Mouse (Mus musculus) right cerebral cortex, postnatal 4 days (tissue): Measurements from ENCODE around the gene Tbc1d8.

Source experiments
- DNase-seq: peaks from one replicate; pipeline ENCODE4 v3.0.0-alpha.2; 2022

Tbc1d8 gene

GRCm38 (mm10) chr1:39393217-39393867 is 85.2 kb downstream of the Tbc1d8 start:
- DNase-seq: no peak

GRCm38 (mm10) chr1:39392189-39392588 is 86.4 kb downstream of the Tbc1d8 start:
- peak; percentile 81 for DNase-seq

- DNase-seq: no peak
These were observed 86.9 kb downstream of the Tbc1d8 start for GRCm38 (mm10) chr1:39391652-39392051.

- DNase-seq: no peak
These were observed 89.2 kb downstream of the Tbc1d8 start for GRCm38 (mm10) chr1:39389338-39389737.

- no peak for DNase-seq
These were observed 90.4 kb downstream of the Tbc1d8 start for GRCm38 (mm10) chr1:39388163-39388562.

- no peak for DNase-seq
These were observed 91.1 kb downstream of the Tbc1d8 start for GRCm38 (mm10) chr1:39387497-39387896.

- no peak for DNase-seq
These were observed 92.1 kb downstream of the Tbc1d8 start for GRCm38 (mm10) chr1:39386456-39386855.

- no peak for DNase-seq
These were observed 93.6 kb downstream of the Tbc1d8 start for GRCm38 (mm10) chr1:39384914-39385313.

GRCm38 (mm10) chr1:39381017-39381416 is 97.5 kb downstream of the Tbc1d8 start:
- DNase-seq: no peak

GRCm38 (mm10) chr1:39379021-39379420 is 99.5 kb downstream of the Tbc1d8 start:
- DNase-seq: no peak

- no peak for DNase-seq
These were observed 100.0 kb downstream of the Tbc1d8 start for GRCm38 (mm10) chr1:39378540-39378939.

- DNase-seq: no peak
These were observed 101.8 kb downstream of the Tbc1d8 start for GRCm38 (mm10) chr1:39376726-39377240.

GRCm38 (mm10) chr1:39376121-39376520 is 102.4 kb downstream of the Tbc1d8 start:
- DNase-seq: no peak

- DNase-seq: no peak
These were observed 104.2 kb downstream of the Tbc1d8 start for GRCm38 (mm10) chr1:39374231-39374809.

- DNase-seq: no peak
These were observed 105.2 kb downstream of the Tbc1d8 start for GRCm38 (mm10) chr1:39373378-39373777.

- DNase-seq: no peak
These were observed 106.2 kb downstream of the Tbc1d8 start for GRCm38 (mm10) chr1:39372220-39372843.

GRCm38 (mm10) chr1:39370431-39370830 is 108.1 kb downstream of the Tbc1d8 start:
- DNase-seq: no peak

GRCm38 (mm10) chr1:39368267-39368841 is 110.2 kb downstream of the Tbc1d8 start:
- peak; percentile 38 for DNase-seq

GRCm38 (mm10) chr1:39367601-39368266 is 110.8 kb downstream of the Tbc1d8 start, which contains the start of gene Rpl31:
Gene Rpl31, plus strand, starts transcription at chr1:39367842.
- peak; percentile 94 for DNase-seq

- no peak for DNase-seq
These were observed 111.5 kb downstream of the Tbc1d8 start for GRCm38 (mm10) chr1:39367045-39367444.

GRCm38 (mm10) chr1:39365562-39365961 is 113.0 kb downstream of the Tbc1d8 start:
- DNase-seq: no peak

GRCm38 (mm10) chr1:39362515-39362893 is 116.1 kb downstream of the Tbc1d8 start:
- DNase-seq: no peak
